Mouse (Mus musculus): ENCODE measurements around the gene Pgf.

- TF ChIP-seq CTCF (IDR thresholded peaks at IDR 0.05; ENCODE audit: low read depth, low read length) (no peak), POLR2A (IDR thresholded peaks at IDR 0.05; ENCODE audit: insufficient read depth, low read length) (no peak), EP300 (IDR thresholded peaks at IDR 0.05; ENCODE audit: insufficient read depth, low read depth, low read length) (no peak)
Measured at GRCm38 (mm10) chr12:85192461-85193108, 15.0 kb upstream of the Pgf start.

Measured in ES-Bruce4 (cell line).